Mouse (Mus musculus) hindbrain, embryonic 16.5 days (tissue): Measurements from ENCODE around the gene Drosha. TPM values are rescaled to one million over a fixed set of nuclear protein-coding genes. Genes with fewer than 3 reads are reported as not detected.
"Not testable (repeated sequence)": the region's sequence is repeated elsewhere in the genome, so short reads cannot be mapped to it uniquely, and the experiment has no call there.

Experiments used
- ATAC-seq: fragments of 200-750 bp; cut with Nextera tagmentation; 2 replicates; pipeline ENCODE4 v1.8.0; 2017; ENCODE audit warnings: moderate TSS enrichment, moderate library complexity
- H3K27ac ChIP-seq: fragments of 300-500 bp; sonication (generic); 2 replicates; pipeline ENCODE4 v1.5.1; 2014; ENCODE audit warnings: low read depth, mild to moderate bottlenecking, control low read depth, low read length, moderate library complexity
- H3K27me3 ChIP-seq: fragments of 300-500 bp; sonication (generic); replicated peaks from 2 replicates; pipeline ENCODE4 v1.6.1; 2014; ENCODE audit warnings: low read length; ENCODE audit not compliant: control insufficient read depth, insufficient read depth
- H3K36me3 ChIP-seq: fragments of 300-500 bp; sonication (generic); 2 replicates; pipeline ENCODE4 v1.6.1; 2014; ENCODE audit warnings: mild to moderate bottlenecking, low read length, moderate library complexity, mixed read lengths; ENCODE audit not compliant: control insufficient read depth, insufficient read depth
- H3K4me1 ChIP-seq: fragments of 300-500 bp; sonication (generic); 2 replicates; pipeline ENCODE4 v1.6.1; 2014; ENCODE audit warnings: low read depth, low read length; ENCODE audit not compliant: control insufficient read depth, insufficient read depth
- H3K4me2 ChIP-seq: fragments of 300-500 bp; sonication (generic); 2 replicates; pipeline ENCODE4 v1.6.1; 2014; ENCODE audit warnings: mild to moderate bottlenecking, low read length, control low read depth, moderate library complexity
- H3K4me3 ChIP-seq: fragments of 300-500 bp; sonication (generic); 2 replicates; pipeline ENCODE4 v1.5.1; 2014; ENCODE audit warnings: mild to moderate bottlenecking, low read length, control low read depth, moderate library complexity
- H3K9ac ChIP-seq: fragments of 300-500 bp; sonication (generic); 2 replicates; pipeline ENCODE4 v1.6.1; 2014; ENCODE audit warnings: low read depth, mild to moderate bottlenecking, control low read depth, low read length, moderate library complexity
- H3K9me3 ChIP-seq: fragments of 300-500 bp; sonication (generic); 2 replicates; pipeline ENCODE4 v1.6.1; 2014; ENCODE audit warnings: mild to moderate bottlenecking, low read length, moderate library complexity; ENCODE audit not compliant: control insufficient read depth
- WGBS: fragments of 180-500 bp; shearing (Covaris S2); extraction: QIAGEN DNeasy Blood & Tissue Kit; methylation state at CpG from one replicate; pipeline ENCODE4 v1.1.7; 2014; 5-methylcytosine and 5-hydroxymethylcytosine counted together
- polyA plus RNA-seq: library from polyadenylated mRNA; unstranded; fragments of >200 nt; fragmentation: Nextera tagmentation; extraction: Ambion mirVana; gene quantifications from 2 replicates; pipeline ENCODE4 v1.2.1, GENCODE M21; 2015

Drosha gene
- polyA plus RNA-seq, 1 experiment from 2014 or later: 42.7 TPM

- Histone ChIP-seq H3K9me3 (no peaks in the 10 kb centered on the region), H3K36me3 (peaks cover 8% of the 10 kb centered on the region; the same call in 1 of the 2 replicates), H3K9ac (no peak overlapping the region), H3K4me2 (no peak overlapping the region), H3K4me1 (peaks cover 3% of the 10 kb centered on the region), H3K27me3 (no peaks in the 10 kb centered on the region), H3K27ac (no peak overlapping the region), H3K4me3 (no peak overlapping the region)
- 88% methylated on average over 19 of the region's 19 CpGs for WGBS
- no peak for ATAC-seq
Measured at GRCm38 (mm10) chr15:12907962-12908719, 83.5 kb downstream of the Drosha start.

- no peaks in the 10 kb centered on the region for H3K27me3 ChIP-seq
- H3K36me3 ChIP-seq: 0 out of 2 replicates have a peak, but pooled peaks cover 8% of the 10 kb centered on the region
- H3K4me3 ChIP-seq: no peak overlapping the region
- H3K9ac ChIP-seq: no peak overlapping the region
- 0 out of 2 replicates have a peak, but pooled peaks have one; percentile 22 for ATAC-seq
- 77% methylated on average over 4 of the region's 4 CpGs for WGBS
- H3K4me2 ChIP-seq: no peak overlapping the region
- H3K4me1 ChIP-seq: peaks cover 3% of the 10 kb centered on the region
- H3K9me3 ChIP-seq: no peaks in the 10 kb centered on the region
- H3K27ac ChIP-seq: no peak overlapping the region
Measured at GRCm38 (mm10) chr15:12908720-12909028, 84.1 kb downstream of the Drosha start.

GRCm38 (mm10) chr15:12909171-12909570 lies 84.6 kb downstream of the Drosha start:
- ATAC-seq: no peak
- no peak overlapping the region for H3K27ac ChIP-seq

GRCm38 (mm10) chr15:12911082-12911481 lies 86.5 kb downstream of the Drosha start:
- no peak overlapping the region for H3K9ac ChIP-seq
- WGBS: 72% methylated on average over 7 of the region's 7 CpGs
- H3K9me3 ChIP-seq: no peaks in the 10 kb centered on the region
- H3K27ac ChIP-seq: no peak overlapping the region
- peaks cover 3% of the 10 kb centered on the region for H3K4me1 ChIP-seq
- no peaks in the 10 kb centered on the region for H3K27me3 ChIP-seq
- peaks cover 18% of the 10 kb centered on the region for H3K36me3 ChIP-seq
- no peak overlapping the region for H3K4me3 ChIP-seq
- H3K4me2 ChIP-seq: no peak overlapping the region
- ATAC-seq: peak; percentile 28; the same call in 1 of the 2 replicates

More at GRCm38 (mm10) chr15:12909171-12909570, 84.6 kb downstream of the Drosha start:
- H3K4me3 ChIP-seq: no peak overlapping the region
- no peaks in the 10 kb centered on the region for H3K27me3 ChIP-seq
- peaks cover 10% of the 10 kb centered on the region; the same call in 1 of the 2 replicates for H3K36me3 ChIP-seq
- no peak overlapping the region for H3K4me2 ChIP-seq
- no peak overlapping the region for H3K9ac ChIP-seq
- no peaks in the 10 kb centered on the region for H3K9me3 ChIP-seq
- WGBS: 76% methylated on average over 7 of the region's 7 CpGs
- peaks cover 3% of the 10 kb centered on the region for H3K4me1 ChIP-seq

- no peak for ATAC-seq
Measured at GRCm38 (mm10) chr15:12916314-12916815, 91.8 kb downstream of the Drosha start.

GRCm38 (mm10) chr15:12919326-12919966 lies 94.8 kb downstream of the Drosha start:
- not testable (repeated sequence) for H3K27me3 ChIP-seq, ATAC-seq, H3K4me1 ChIP-seq, H3K4me3 ChIP-seq, H3K27ac ChIP-seq, H3K9me3 ChIP-seq, H3K4me2 ChIP-seq, H3K9ac ChIP-seq
- peaks cover 33% of the 10 kb centered on the region for H3K36me3 ChIP-seq
- WGBS: 79% methylated on average over 11 of the region's 11 CpGs

More at GRCm38 (mm10) chr15:12916314-12916815, 91.8 kb downstream of the Drosha start:
- H3K27ac ChIP-seq: no peak overlapping the region
- no peak overlapping the region for H3K4me3 ChIP-seq
- WGBS: 73% methylated on average over 10 of the region's 10 CpGs
- H3K4me2 ChIP-seq: no peak overlapping the region
- H3K9me3 ChIP-seq: no peaks in the 10 kb centered on the region
- no peaks in the 10 kb centered on the region for H3K27me3 ChIP-seq
- H3K4me1 ChIP-seq: no peaks in the 10 kb centered on the region
- peaks cover 33% of the 10 kb centered on the region for H3K36me3 ChIP-seq
- H3K9ac ChIP-seq: no peak overlapping the region

GRCm38 (mm10) chr15:12919967-12920870 lies 95.6 kb downstream of the Drosha start:
- Histone ChIP-seq H3K9ac (no peak overlapping the region), H3K36me3 (peaks cover 33% of the 10 kb centered on the region), H3K27ac (no peak overlapping the region), H3K4me2 (no peak overlapping the region), H3K4me1 (no peaks in the 10 kb centered on the region), H3K4me3 (no peak overlapping the region), H3K9me3 (no peaks in the 10 kb centered on the region), H3K27me3 (no peaks in the 10 kb centered on the region)
- WGBS: 65% methylated on average over 24 of the region's 24 CpGs
- ATAC-seq: peak; percentile 73; the same call in 1 of the 2 replicates

- Histone ChIP-seq H3K27me3 (no peaks in the 10 kb centered on the region), H3K9ac (no peak overlapping the region), H3K27ac (no peak overlapping the region), H3K36me3 (peaks cover 37% of the 10 kb centered on the region), H3K4me1 (no peaks in the 10 kb centered on the region), H3K4me3 (no peak overlapping the region), H3K9me3 (no peaks in the 10 kb centered on the region), H3K4me2 (no peak overlapping the region)
- ATAC-seq: no peak
- 96% methylated on average over 6 of the region's 6 CpGs for WGBS
Measured at GRCm38 (mm10) chr15:12921901-12922300, 97.3 kb downstream of the Drosha start.
